Mouse (Mus musculus) G1E (cell line): ENCODE data around the gene Taf1c. TPM values are rescaled to one million over a fixed set of nuclear protein-coding genes. Genes with fewer than 3 reads are reported as not detected.

Source experiments
- ATAC-seq: 2 replicates; pipeline ENCODE4 v1.8.0; 2016; ENCODE audit warnings: mild to moderate bottlenecking; ENCODE audit not compliant: insufficient number of reproducible peaks, poor library complexity, low FRiP score, severe bottlenecking; ENCODE audit errors: extremely low read depth
- DNase-seq: peaks from one replicate; pipeline ENCODE4 v3.0.0; 2012; ENCODE audit warnings: low spot score
- H3K27me3 ChIP-seq: 2 replicates; pipeline ENCODE4 v1.6.1; 2012; ENCODE audit warnings: mild to moderate bottlenecking, low read length, inconsistent platforms; ENCODE audit not compliant: insufficient read depth
- H3K36me3 ChIP-seq: replicated peaks from 2 replicates; pipeline ENCODE3; 2012; ENCODE audit warnings: mild to moderate bottlenecking, inconsistent platforms
- H3K4me1 ChIP-seq: 2 replicates; pipeline ENCODE4 v1.6.1; 2012; ENCODE audit warnings: low read depth, low read length, inconsistent platforms, mixed read lengths; ENCODE audit not compliant: insufficient read depth
- H3K4me3 ChIP-seq: 2 replicates; pipeline ENCODE4 v1.5.1; 2012; ENCODE audit warnings: low read depth, mild to moderate bottlenecking, inconsistent platforms, low read length, moderate library complexity, mixed read lengths
- H3K9me3 ChIP-seq: replicated peaks from 2 replicates; pipeline ENCODE4 v1.6.1; 2012; ENCODE audit warnings: inconsistent platforms
- CTCF ChIP-seq: IDR thresholded peaks from 2 replicates; pipeline ENCODE4 v1.5.1; 2012; ENCODE audit warnings: low read depth, low read length, inconsistent platforms, mixed read lengths
- GATA1 ChIP-seq: IDR thresholded peaks from 2 replicates; pipeline ENCODE4 v1.6.1; 2012; ENCODE audit warnings: borderline replicate concordance, low read length, inconsistent platforms, mixed read lengths
- GATA2 ChIP-seq: IDR thresholded peaks from 2 replicates; pipeline ENCODE4 v1.6.1; 2012; ENCODE audit warnings: low read depth, low read length, inconsistent platforms, borderline replicate concordance
- POLR2AphosphoS5 ChIP-seq: IDR thresholded peaks from 2 replicates; pipeline ENCODE4 v1.6.1; 2012; ENCODE audit warnings: low read depth, low read length, inconsistent platforms; ENCODE audit not compliant: insufficient replicate concordance
- TAL1 ChIP-seq: conservative IDR thresholded peaks from 2 replicates; pipeline ENCODE4 v1.6.1; 2012; ENCODE audit warnings: low read depth, low read length, inconsistent platforms, mixed read lengths
- polyA plus RNA-seq: library from polyadenylated mRNA; stranded (reverse); fragments of >175 nt; gene quantifications from 2 replicates; pipeline ENCODE4 v1.2.3, GENCODE M21; 2012
- total RNA-seq, 2 experiments: library from RNA; stranded (forward) in 1 of 2; stranded (reverse) in 1 of 2; fragments of 200-1000 nt in 1 of 2; fragments of >200 nt in 1 of 2; fragmentation: Nextera tagmentation in 1 of 2; gene quantifications; 2 replicates each; pipeline ENCODE4 v1.2.3; 2014 to 2017

Taf1c gene
- total and polyA plus RNA-seq, 3 experiments = 6.6 to 53.2 (median 8.7) TPM

- peaks cover 29% of the 10 kb centered on the region for H3K4me1 ChIP-seq
- DNase-seq (no peak), ATAC-seq (no peak)
- H3K9me3 ChIP-seq = no peaks in the 10 kb centered on the region
- H3K4me3 ChIP-seq = no peak overlapping the region
- no peak for TF ChIP-seq GATA1
- no peak for TF ChIP-seq CTCF
- TF ChIP-seq TAL1 = no peak
- no peak for TF ChIP-seq POLR2AphosphoS5
- TF ChIP-seq GATA2 = no peak
- no peaks in the 10 kb centered on the region for H3K27me3 ChIP-seq
- peaks cover 91% of the 10 kb centered on the region for H3K36me3 ChIP-seq
Measured at GRCm38 (mm10) chr8:119548560-119549113, 56.4 kb downstream of the Taf1c start.

Other genes with a start within 250 kb of the Taf1c start
- 4.1 and 7.7 TPM in 2 replicates for gene Mlycd, start 210.3 kb downstream of the Taf1c start, total RNA-seq (2014; fragmentation: Nextera tagmentation)
- gene Mlycd, start 210.3 kb downstream of the Taf1c start, total RNA-seq (2017) = 10.5 and 14.8 TPM in 2 replicates
- gene Mlycd, start 210.3 kb downstream of the Taf1c start, polyA plus RNA-seq = 16.7 and 20.1 TPM in 2 replicates
- gene Osgin1, start 171.1 kb downstream of the Taf1c start, total RNA-seq (2014; fragmentation: Nextera tagmentation) = not detected in 2 replicates
- gene Osgin1, start 171.1 kb downstream of the Taf1c start, total RNA-seq (2017) = 0.17 and 0.49 TPM in 2 replicates
- gene Osgin1, start 171.1 kb downstream of the Taf1c start, polyA plus RNA-seq = 0.08 and 0.10 TPM in 2 replicates
- gene Necab2, start 158.5 kb downstream of the Taf1c start, total RNA-seq (2014; fragmentation: Nextera tagmentation) = not detected in 2 replicates
- 0.06 TPM in 1 of 2 replicates, not detected in the other for gene Necab2, start 158.5 kb downstream of the Taf1c start, total RNA-seq (2017)
- gene Necab2, start 158.5 kb downstream of the Taf1c start, polyA plus RNA-seq = not detected in 2 replicates
- not detected in 2 replicates for gene Slc38a8, start 103.5 kb downstream of the Taf1c start, total RNA-seq (2014; fragmentation: Nextera tagmentation)
- 0.06 and 0.11 TPM in 2 replicates for gene Slc38a8, start 103.5 kb downstream of the Taf1c start, total RNA-seq (2017)
- gene Slc38a8, start 103.5 kb downstream of the Taf1c start, polyA plus RNA-seq = not detected in 2 replicates
- 80.9 and 98.7 TPM in 2 replicates for gene Mbtps1, start 46.5 kb downstream of the Taf1c start, total RNA-seq (2014; fragmentation: Nextera tagmentation)
- gene Mbtps1, start 46.5 kb downstream of the Taf1c start, total RNA-seq (2017) = 37.3 and 40.2 TPM in 2 replicates
- 107 and 108 TPM in 2 replicates for gene Mbtps1, start 46.5 kb downstream of the Taf1c start, polyA plus RNA-seq
- 19.3 and 22.7 TPM in 2 replicates for gene Hsdl1, start 30.0 kb downstream of the Taf1c start, total RNA-seq (2014; fragmentation: Nextera tagmentation)
- gene Hsdl1, start 30.0 kb downstream of the Taf1c start, total RNA-seq (2017) = 56.7 and 58.0 TPM in 2 replicates
- 38.7 and 42.2 TPM in 2 replicates for gene Hsdl1, start 30.0 kb downstream of the Taf1c start, polyA plus RNA-seq
- gene Dnaaf1, start 30.0 kb downstream of the Taf1c start, total RNA-seq (2014; fragmentation: Nextera tagmentation) = not detected in 2 replicates
- 0.11 and 0.12 TPM in 2 replicates for gene Dnaaf1, start 30.0 kb downstream of the Taf1c start, total RNA-seq (2017)
- 0.10 and 0.17 TPM in 2 replicates for gene Dnaaf1, start 30.0 kb downstream of the Taf1c start, polyA plus RNA-seq
- not detected in 2 replicates for gene Adad2, start 7.5 kb upstream of the Taf1c start, total RNA-seq (2014; fragmentation: Nextera tagmentation)
- gene Adad2, start 7.5 kb upstream of the Taf1c start, total RNA-seq (2017) = not detected in 2 replicates
- gene Adad2, start 7.5 kb upstream of the Taf1c start, polyA plus RNA-seq = not detected in 2 replicates
- not detected in 2 replicates for gene Kcng4, start 30.5 kb upstream of the Taf1c start, total RNA-seq (2014; fragmentation: Nextera tagmentation)
- gene Kcng4, start 30.5 kb upstream of the Taf1c start, total RNA-seq (2017) = 0.11 TPM in 1 of 2 replicates, not detected in the other
- not detected in 2 replicates for gene Kcng4, start 30.5 kb upstream of the Taf1c start, polyA plus RNA-seq
- not detected in 2 replicates for gene Wfdc1, start 61.1 kb upstream of the Taf1c start, total RNA-seq (2014; fragmentation: Nextera tagmentation)
- not detected in 2 replicates for gene Wfdc1, start 61.1 kb upstream of the Taf1c start, total RNA-seq (2017)
- gene Wfdc1, start 61.1 kb upstream of the Taf1c start, polyA plus RNA-seq = not detected in 2 replicates
- not detected in 2 replicates for gene Atp2c2, start 94.8 kb upstream of the Taf1c start, total RNA-seq (2014; fragmentation: Nextera tagmentation)
- gene Atp2c2, start 94.8 kb upstream of the Taf1c start, total RNA-seq (2017) = not detected in 2 replicates
- gene Atp2c2, start 94.8 kb upstream of the Taf1c start, polyA plus RNA-seq = not detected in 2 replicates
- gene Tldc1, start 173.2 kb upstream of the Taf1c start, total RNA-seq (2014; fragmentation: Nextera tagmentation) = 6.6 and 8.1 TPM in 2 replicates
- gene Tldc1, start 173.2 kb upstream of the Taf1c start, total RNA-seq (2017) = 10.7 TPM in 2 replicates
- gene Tldc1, start 173.2 kb upstream of the Taf1c start, polyA plus RNA-seq = 7.2 and 8.4 TPM in 2 replicates
- gene Cotl1, start 235.3 kb upstream of the Taf1c start, total RNA-seq (2014; fragmentation: Nextera tagmentation) = 13.5 and 23.9 TPM in 2 replicates
- gene Cotl1, start 235.3 kb upstream of the Taf1c start, total RNA-seq (2017) = 60.6 and 63.4 TPM in 2 replicates
- 69.2 and 72.5 TPM in 2 replicates for gene Cotl1, start 235.3 kb upstream of the Taf1c start, polyA plus RNA-seq